Comparison of ENCODE assay signal across 9 mouse cellular contexts in the genomic region with DNA sequence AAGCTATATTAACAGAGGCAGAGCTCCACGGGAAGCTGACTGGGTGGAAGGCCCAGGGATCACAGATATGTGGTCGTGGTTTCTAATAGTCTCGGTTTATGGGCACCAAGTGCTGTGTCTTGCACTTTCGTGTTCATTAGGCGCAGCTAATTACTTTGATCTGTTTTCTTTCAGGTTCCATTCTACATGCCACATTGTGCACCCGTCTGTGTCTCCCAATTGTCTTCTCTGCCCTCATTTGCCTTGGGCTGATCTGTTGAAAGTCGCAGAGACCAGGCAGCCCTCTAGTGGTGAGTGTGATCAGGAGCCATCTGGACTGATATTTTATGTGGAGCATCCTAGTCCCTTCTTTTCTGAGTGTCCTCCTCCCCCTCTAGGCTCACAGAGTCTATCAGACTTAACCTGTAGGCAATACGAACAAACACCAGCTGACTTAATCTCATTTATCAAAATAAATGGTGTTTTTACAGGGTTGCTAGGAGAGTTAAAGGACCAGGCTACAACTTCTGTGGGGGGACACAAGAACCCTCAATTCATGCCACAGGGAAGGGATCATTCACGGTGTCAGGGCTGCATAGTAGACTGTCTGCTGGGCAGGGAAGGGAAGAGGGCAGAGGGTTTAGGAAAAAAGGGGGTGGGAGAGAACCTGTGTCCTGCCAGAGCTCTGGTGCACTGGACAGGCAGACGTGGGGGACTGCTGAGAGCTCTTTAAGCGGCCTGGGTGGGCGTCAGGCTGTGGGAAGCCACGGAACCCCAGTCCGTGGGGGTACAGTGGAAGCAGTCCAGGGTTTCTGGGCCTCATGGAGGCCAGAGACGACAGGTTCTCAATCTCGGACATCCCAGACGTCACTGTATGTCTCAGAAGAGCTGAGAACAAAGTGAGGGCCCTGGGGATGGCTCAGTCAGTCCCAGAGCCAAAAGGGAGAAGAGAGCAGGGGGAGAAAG. TPM values are rescaled to one million over a fixed set of nuclear protein-coding genes. Genes with fewer than 3 reads are reported as not detected.
A peak's percentile ranks its signal among the peaks of the same experiment; 100 is the strongest.
DNase-seq lines count a peak whose midpoint lies in the region; ATAC-seq lines count a peak whose summit lies in the region.
"Had no signal": no experiment of that assay in that cellular context is flagged by ENCODE, and none has a peak within 500 bp of the region (broad histone marks: within the 10 kb centered on the region; RNA-seq: fewer than 3 reads in every experiment).

No protein-coding gene starts in this region.

- no peaks in the 10 kb centered on the region for H3K9me3 ChIP-seq in midbrain, embryonic 14.5 days (ENCODE audit: control insufficient read depth, low read length)

- H3K36me3 ChIP-seq in midbrain, embryonic 14.5 days (ENCODE audit: control insufficient read depth, insufficient read depth, low read length), result no peaks in the 10 kb centered on the region

- H3K4me1 ChIP-seq in midbrain, embryonic 14.5 days (ENCODE audit: control insufficient read depth, insufficient read depth, low read length), result no peaks in the 10 kb centered on the region

- H3K4me3 ChIP-seq in midbrain, embryonic 14.5 days (replicated peaks; ENCODE audit: low read depth, low read length), result no peak overlapping the region

- H3K4me2 ChIP-seq in midbrain, embryonic 14.5 days (ENCODE audit: low read length), result no peak overlapping the region

- peak; percentile 72 for DNase-seq in layer of hippocampus, adult 11-12 months (ENCODE audit: low spot score)
- no peak for DNase-seq in layer of hippocampus, adult 9-10 months (ENCODE audit: low spot score)
- peak; percentile 84 for DNase-seq in ES-CJ7 (ENCODE audit: low read depth, low spot score)
- DNase-seq in cerebellum, postnatal 14 days, result peak; percentile 68 to 78
- DNase-seq in kidney, postnatal 36 days, result peak; percentile 37 to 71
- peak; percentile 77 for DNase-seq in midbrain, embryonic 14.5 days
- DNase-seq in thymus, postnatal 0 days (ENCODE audit: low spot score), result peak; percentile 76

- ATAC-seq in granulocyte monocyte progenitor cell, adult 5-6 weeks (replicated peaks; ENCODE audit: poor library complexity, severe bottlenecking), result peak; percentile 36; the same call in 1 of the 2 replicates
- peak; percentile 57 for ATAC-seq in midbrain, embryonic 14.5 days (ENCODE audit: low FRiP score, low TSS enrichment)

- no peak overlapping the region for H3K9ac ChIP-seq in midbrain, embryonic 14.5 days (replicated peaks; ENCODE audit: low read length)

- 65% methylated on average over 17 of the region's 17 CpGs for WGBS in midbrain, embryonic 14.5 days

- H3K27me3 ChIP-seq in midbrain, embryonic 14.5 days (ENCODE audit: control insufficient read depth, insufficient read depth, low read length), result no peaks in the 10 kb centered on the region

- H3K27ac ChIP-seq in midbrain, embryonic 14.5 days (replicated peaks; ENCODE audit: low read depth, low read length), result no peak overlapping the region

RNA-seq across cellular contexts. Expression of gene Ctla4, which starts 18.2 kb away (rescaled TPM):
- not detected in 2 replicates for total RNA-seq in granulocyte monocyte progenitor cell, adult 5-6 weeks (2014; fragmentation: Nextera tagmentation)
- not detected in 2 replicates for total RNA-seq in granulocyte monocyte progenitor cell, adult 5-6 weeks (2017)
- not detected in 2 replicates for polyA plus RNA-seq in midbrain, embryonic 14.5 days (2014; fragmentation: Nextera tagmentation; extraction: Ambion mirVana)
- polyA plus RNA-seq in thymus, postnatal 0 days (2015; fragmentation: Nextera tagmentation; extraction: Ambion mirVana), result 11.3 and 12.9 TPM in 2 replicates
- polyA plus RNA-seq: stomach, embryonic 14.5 days had no signal

Comparison
In these comparisons a context has a peak if more than half of its experiments do, and no peak if none do; other contexts are left out.
1. RNA of gene Ctla4, which starts 18.2 kb away (polyA plus RNA-seq): 11.3 to 12.9 TPM in thymus, postnatal 0 days; not detected in midbrain, embryonic 14.5 days; every median in the first group is over 10 times any median in the second.